ENCODE assay signal across 8 mouse cellular contexts in genomic region chr13:92609486-92610310, GRCm38 (mm10). TPM values are rescaled to one million over a fixed set of nuclear protein-coding genes. Genes with fewer than 3 reads are reported as not detected.
A peak's percentile ranks its signal among the peaks of the same experiment; 100 is the strongest.
DNase-seq lines count a peak whose midpoint lies in the region; ATAC-seq lines count a peak whose summit lies in the region.

No protein-coding gene starts in this region.

- H3K4me1 ChIP-seq in liver, embryonic 13.5 days (replicated peaks) = peaks cover 41% of the 10 kb centered on the region

- H3K4me2 ChIP-seq in liver, embryonic 13.5 days = peak overlapping the region; percentile 86

- peaks cover 9% of the 10 kb centered on the region; the same call in 1 of the 2 replicates for H3K36me3 ChIP-seq in liver, embryonic 13.5 days

- peak; percentile 10 for DNase-seq in cerebellum, adult 11 months
- DNase-seq in cerebellum, postnatal 25 days = peak; percentile 16 to 22
- peak; percentile 40 for DNase-seq in gastrocnemius, postnatal 14 days
- DNase-seq in induced T-regulatory cell, adult 2 months (ENCODE audit: low read depth) = peak; percentile 62
- peak; percentile 40 for DNase-seq in liver, embryonic 13.5 days
- DNase-seq in natural killer cell, adult 2 months (ENCODE audit: low spot score in 2 of 2) = peak; percentile 21 to 27
- DNase-seq in thymus, postnatal 36 days = peak; percentile 59 to 67

- peak overlapping the region; percentile 94 for H3K4me3 ChIP-seq in liver, embryonic 13.5 days (replicated peaks)

- intact Hi-C loops in gastrocnemius, postnatal 14 days (cut with DNase I; ENCODE audit: low total_unique reads) = loop anchor here (5.0 kb wide), 1 partner anchor 1548 kb away; no protein-coding TSS in a partner anchor

- H3K9me3 ChIP-seq in liver, embryonic 13.5 days (replicated peaks) = no peaks in the 10 kb centered on the region

- H3K27me3 ChIP-seq in liver, embryonic 13.5 days = no peaks in the 10 kb centered on the region

- no peak for ATAC-seq in cerebellum, adult (ENCODE audit: insufficient number of reproducible peaks, low FRiP score, low TSS enrichment)
- ATAC-seq in liver, embryonic 13.5 days (ENCODE audit: low read depth) = peak; percentile 37

- peak overlapping the region; percentile 95 for H3K27ac ChIP-seq in liver, embryonic 13.5 days

- 5% methylated on average over 13 of the region's 13 CpGs for WGBS in liver, embryonic 13.5 days (ENCODE audit: insufficient replicate concordance)

- H3K9ac ChIP-seq in liver, embryonic 13.5 days = peak overlapping the region; percentile 96

RNA-seq across cellular contexts. Expression of gene Serinc5, which starts 1.2 kb away (rescaled TPM):
- total RNA-seq in gastrocnemius, postnatal 14 days (2021) = 10 to 100 TPM; 11.7 to 15.2 TPM
- polyA plus RNA-seq in liver, embryonic 13.5 days (2015; fragmentation: Nextera tagmentation; extraction: Ambion mirVana) = 14.7 and 20.2 TPM in 2 replicates

RNA-seq across cellular contexts. Expression of gene Spz1, which starts 33.7 kb away (rescaled TPM):
- total RNA-seq in gastrocnemius, postnatal 14 days (2021) = not detected
- polyA plus RNA-seq in liver, embryonic 13.5 days (2015; fragmentation: Nextera tagmentation; extraction: Ambion mirVana) = not detected in 2 replicates

Comparison
In these comparisons a context has a peak if more than half of its experiments do, and no peak if none do; other contexts are left out.
1. DNase-seq: peak in every context shown above with its lines; median percentile 63 in thymus, postnatal 36 days; 62 in induced T-regulatory cell, adult 2 months; 40 in gastrocnemius, postnatal 14 days; 40 in liver, embryonic 13.5 days; 24 in natural killer cell, adult 2 months; 19 in cerebellum, postnatal 25 days; 10 in cerebellum, adult 11 months.